Mouse (Mus musculus) heart, embryonic 15.5 days (tissue): ENCODE data around the gene Mst1. TPM values are rescaled to one million over a fixed set of nuclear protein-coding genes. Genes with fewer than 3 reads are reported as not detected.

Source experiments
- ATAC-seq: fragments of 200-750 bp; cut with Nextera tagmentation; replicated peaks from 2 replicates; pipeline ENCODE4 v1.8.0; 2017; ENCODE audit warnings: low read depth, moderate TSS enrichment; ENCODE audit not compliant: insufficient number of reproducible peaks, insufficient read depth, low FRiP score
- H3K27ac ChIP-seq: fragments of 300-500 bp; sonication (generic); 2 replicates; pipeline ENCODE4 v1.5.1; 2015; ENCODE audit warnings: mild to moderate bottlenecking, inconsistent platforms
- H3K27me3 ChIP-seq: fragments of 300-500 bp; sonication (generic); 2 replicates; pipeline ENCODE4 v1.6.1; 2015; ENCODE audit warnings: inconsistent platforms
- H3K36me3 ChIP-seq: fragments of 300-500 bp; sonication (generic); 2 replicates; pipeline ENCODE4 v1.6.1; 2015; ENCODE audit warnings: mild to moderate bottlenecking, inconsistent platforms
- H3K4me1 ChIP-seq: fragments of 300-500 bp; sonication (generic); replicated peaks from 2 replicates; pipeline ENCODE4 v1.6.1; 2015; ENCODE audit warnings: inconsistent platforms
- H3K4me2 ChIP-seq: fragments of 300-500 bp; sonication (generic); 2 replicates; pipeline ENCODE4 v1.6.1; 2015; ENCODE audit warnings: inconsistent platforms, mild to moderate bottlenecking, moderate library complexity
- H3K4me3 ChIP-seq: fragments of 300-500 bp; sonication (generic); 2 replicates; pipeline ENCODE4 v1.5.1; 2015; ENCODE audit warnings: mild to moderate bottlenecking, inconsistent platforms
- H3K9ac ChIP-seq: fragments of 300-500 bp; sonication (generic); 2 replicates; pipeline ENCODE4 v1.6.1; 2015; ENCODE audit warnings: mild to moderate bottlenecking, inconsistent platforms
- H3K9me3 ChIP-seq: fragments of 300-500 bp; sonication (generic); replicated peaks from 2 replicates; pipeline ENCODE4 v1.6.1; 2016; ENCODE audit warnings: inconsistent platforms
- WGBS: fragments of 180-500 bp; shearing (Covaris S2); methylation state at CpG from one replicate; pipeline ENCODE4 v1.1.7; 2015; ENCODE audit warnings: mixed read lengths; 5-methylcytosine and 5-hydroxymethylcytosine counted together
- polyA plus RNA-seq: library from polyadenylated mRNA; unstranded; fragments of >200 nt; fragmentation: Nextera tagmentation; extraction: Ambion mirVana; gene quantifications from 2 replicates; pipeline ENCODE4 v1.2.1, GENCODE M21; 2015

Gene Mst1
- polyA plus RNA-seq, 1 experiment from 2014 or later: not detected

- Histone ChIP-seq H3K27me3 (no peaks in the 10 kb centered on the region), H3K27ac (no peak overlapping the region), H3K36me3 (peaks cover 47% of the 10 kb centered on the region), H3K9ac (no peak overlapping the region), H3K4me2 (no peak overlapping the region), H3K4me1 (no peaks in the 10 kb centered on the region), H3K4me3 (no peak overlapping the region), H3K9me3 (no peaks in the 10 kb centered on the region)
- no peak for ATAC-seq
- 87% methylated on average over 3 of the region's 3 CpGs for WGBS
These were observed 18.1 kb upstream of the Mst1 start for GRCm38 (mm10) chr9:108062142-108062541.

GRCm38 (mm10) chr9:108063361-108063760 is 16.9 kb upstream of the Mst1 start:
- peaks cover 39% of the 10 kb centered on the region for H3K36me3 ChIP-seq
- WGBS: 83% methylated on average over 12 of the region's 12 CpGs
- no peak overlapping the region for H3K4me3 ChIP-seq
- H3K4me1 ChIP-seq: peaks cover 3% of the 10 kb centered on the region
- no peak overlapping the region for H3K9ac ChIP-seq
- H3K27me3 ChIP-seq: no peaks in the 10 kb centered on the region
- H3K27ac ChIP-seq: no peak overlapping the region
- no peaks in the 10 kb centered on the region for H3K9me3 ChIP-seq
- H3K4me2 ChIP-seq: no peak overlapping the region
- ATAC-seq: no peak

- 27% methylated on average over 5 of the region's 5 CpGs for WGBS
- Histone ChIP-seq H3K27me3 (no peaks in the 10 kb centered on the region), H3K4me3 (no peak overlapping the region), H3K36me3 (peaks cover 44% of the 10 kb centered on the region; the same call in 1 of the 2 replicates), H3K27ac (no peak overlapping the region), H3K4me1 (peaks cover 3% of the 10 kb centered on the region), H3K9ac (no peak overlapping the region), H3K9me3 (no peaks in the 10 kb centered on the region), H3K4me2 (no peak overlapping the region)
- ATAC-seq: no peak
These were observed 14.7 kb upstream of the Mst1 start for GRCm38 (mm10) chr9:108065491-108066011.

DNA sequence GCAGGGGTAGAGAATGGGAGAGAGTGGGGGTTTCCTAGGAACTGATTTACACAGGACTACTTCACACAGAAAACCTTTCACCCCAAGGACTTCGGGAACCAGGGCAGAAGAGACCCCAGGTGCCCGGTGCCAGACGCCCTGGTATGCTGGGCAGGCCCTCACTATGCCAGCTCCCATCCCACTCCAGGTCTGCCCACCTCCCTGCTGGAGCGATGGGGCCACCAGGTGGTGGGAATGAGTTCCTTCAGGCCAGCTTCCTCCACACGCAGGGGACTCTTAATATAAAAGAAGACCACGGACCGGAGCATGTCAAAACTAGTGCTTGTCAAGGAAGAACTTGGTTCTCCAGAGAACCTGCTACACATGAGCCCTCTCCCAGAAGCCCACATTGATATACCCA is 13.0 kb upstream of the Mst1 start:
- ATAC-seq: no peak
- peaks cover 41% of the 10 kb centered on the region; the same call in 1 of the 2 replicates for H3K36me3 ChIP-seq
- no peaks in the 10 kb centered on the region for H3K27me3 ChIP-seq
- H3K27ac ChIP-seq: no peak overlapping the region
- H3K4me1 ChIP-seq: peaks cover 14% of the 10 kb centered on the region
- H3K4me2 ChIP-seq: no peak overlapping the region
- H3K9me3 ChIP-seq: no peaks in the 10 kb centered on the region
- no peak overlapping the region for H3K9ac ChIP-seq
- H3K4me3 ChIP-seq: no peak overlapping the region
- 77% methylated on average over 7 of the region's 7 CpGs for WGBS

GRCm38 (mm10) chr9:108067900-108068299 is 12.3 kb upstream of the Mst1 start:
- no peaks in the 10 kb centered on the region for H3K9me3 ChIP-seq
- H3K36me3 ChIP-seq: peaks cover 34% of the 10 kb centered on the region; the same call in 1 of the 2 replicates
- 21% methylated on average over 8 of the region's 8 CpGs for WGBS
- H3K4me2 ChIP-seq: no peak overlapping the region
- H3K9ac ChIP-seq: no peak overlapping the region
- peaks cover 19% of the 10 kb centered on the region for H3K4me1 ChIP-seq
- no peak for ATAC-seq
- no peak overlapping the region for H3K27ac ChIP-seq
- H3K27me3 ChIP-seq: no peaks in the 10 kb centered on the region
- no peak overlapping the region for H3K4me3 ChIP-seq

DNA sequence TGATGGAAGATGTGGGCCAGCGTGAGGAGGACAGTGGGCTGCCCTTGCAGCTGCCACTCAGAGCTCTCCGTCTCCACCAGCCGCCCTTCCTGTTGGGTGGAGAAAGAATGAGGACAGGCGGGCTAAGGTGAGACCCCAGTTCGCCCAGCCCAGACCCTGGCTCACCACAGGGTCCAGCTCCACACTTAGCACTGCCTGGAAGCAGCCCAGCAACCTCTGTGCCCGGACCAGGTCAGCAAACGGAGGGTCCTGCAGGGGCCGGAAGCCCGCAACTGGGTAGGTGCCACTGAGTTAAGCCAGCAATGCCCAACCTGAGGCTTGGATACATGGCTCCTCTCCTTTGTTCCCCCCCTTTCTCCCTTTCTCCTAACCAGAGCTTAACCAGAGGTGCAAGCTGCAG is 11.2 kb upstream of the Mst1 start:
- no peak overlapping the region for H3K4me3 ChIP-seq
- 86% methylated on average over 9 of the region's 9 CpGs for WGBS
- H3K4me2 ChIP-seq: no peak overlapping the region
- H3K9ac ChIP-seq: no peak overlapping the region
- H3K4me1 ChIP-seq: peaks cover 29% of the 10 kb centered on the region
- no peaks in the 10 kb centered on the region for H3K9me3 ChIP-seq
- H3K27me3 ChIP-seq: no peaks in the 10 kb centered on the region
- ATAC-seq: no peak
- no peak overlapping the region for H3K27ac ChIP-seq
- H3K36me3 ChIP-seq: peaks cover 25% of the 10 kb centered on the region; the same call in 1 of the 2 replicates

DNA sequence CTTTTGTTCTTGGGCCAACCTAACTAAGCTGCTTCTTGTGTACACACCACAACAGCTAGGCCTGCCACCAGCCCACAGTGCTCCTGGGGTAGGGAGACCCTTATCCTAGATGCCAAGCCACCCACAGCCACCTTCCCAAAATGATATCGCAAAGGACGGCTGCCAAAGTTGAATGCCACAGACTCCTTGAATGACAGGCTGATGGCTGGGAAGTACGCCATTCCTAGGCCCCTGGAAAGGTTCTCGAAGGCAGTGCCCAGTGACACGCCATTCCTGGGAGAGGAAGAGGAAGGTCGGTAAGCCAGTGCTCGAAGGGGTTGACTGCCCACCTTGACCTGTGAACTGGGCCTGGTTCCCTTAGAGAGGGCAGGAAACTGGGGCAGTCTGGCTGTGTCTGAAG is 10.7 kb upstream of the Mst1 start:
- WGBS: 86% methylated on average over 7 of the region's 7 CpGs
- H3K27ac ChIP-seq: no peak overlapping the region
- no peak for ATAC-seq

GRCm38 (mm10) chr9:108071801-108072200 is 8.4 kb upstream of the Mst1 start:
- Histone ChIP-seq H3K9me3 (no peaks in the 10 kb centered on the region), H3K27me3 (no peaks in the 10 kb centered on the region), H3K4me1 (peaks cover 29% of the 10 kb centered on the region), H3K36me3 (peaks cover 23% of the 10 kb centered on the region; the same call in 1 of the 2 replicates), H3K27ac (peak overlapping the region; percentile 90), H3K4me2 (no peak overlapping the region), H3K4me3 (no peak overlapping the region), H3K9ac (no peak overlapping the region)
- WGBS: 48% methylated on average over 4 of the region's 4 CpGs
- no peak for ATAC-seq

More for the DNA sequence above, 10.7 kb upstream of the Mst1 start:
- Histone ChIP-seq H3K36me3 (peaks cover 25% of the 10 kb centered on the region; the same call in 1 of the 2 replicates), H3K4me2 (no peak overlapping the region), H3K4me1 (peaks cover 29% of the 10 kb centered on the region), H3K27me3 (no peaks in the 10 kb centered on the region), H3K9me3 (no peaks in the 10 kb centered on the region), H3K4me3 (no peak overlapping the region), H3K9ac (no peak overlapping the region)

GRCm38 (mm10) chr9:108072481-108072924 is 7.7 kb upstream of the Mst1 start:
- Histone ChIP-seq H3K36me3 (peaks cover 26% of the 10 kb centered on the region; the same call in 1 of the 2 replicates), H3K27me3 (no peaks in the 10 kb centered on the region), H3K4me1 (peaks cover 29% of the 10 kb centered on the region), H3K9me3 (no peaks in the 10 kb centered on the region), H3K27ac (peak overlapping the region; percentile 90), H3K4me2 (no peak overlapping the region), H3K9ac (no peak overlapping the region), H3K4me3 (no peak overlapping the region)
- peak; percentile 71 for ATAC-seq
- 37% methylated on average over 9 of the region's 9 CpGs for WGBS

GRCm38 (mm10) chr9:108073141-108073930 is 6.9 kb upstream of the Mst1 start:
- Histone ChIP-seq H3K9ac (0 out of 2 replicates have a peak overlapping the region, but pooled peaks have one; percentile 9), H3K9me3 (no peaks in the 10 kb centered on the region), H3K27me3 (no peaks in the 10 kb centered on the region), H3K4me3 (no peak overlapping the region), H3K27ac (peak overlapping the region; percentile 79), H3K36me3 (peaks cover 25% of the 10 kb centered on the region; the same call in 1 of the 2 replicates), H3K4me2 (no peak overlapping the region), H3K4me1 (peaks cover 33% of the 10 kb centered on the region)
- WGBS: 49% methylated on average over 7 of the region's 7 CpGs
- ATAC-seq: peak; percentile 53; the same call in 1 of the 2 replicates

GRCm38 (mm10) chr9:108082549-108082948 is 2.3 kb downstream of the Mst1 start:
- Histone ChIP-seq H3K27ac (no peak overlapping the region), H3K27me3 (peaks cover 25% of the 10 kb centered on the region), H3K4me2 (peak overlapping the region; percentile 40), H3K4me3 (peak overlapping the region; percentile 14), H3K4me1 (peaks cover 30% of the 10 kb centered on the region), H3K9ac (no peak overlapping the region), H3K36me3 (peaks cover 29% of the 10 kb centered on the region), H3K9me3 (no peaks in the 10 kb centered on the region)
- ATAC-seq: no peak
- 5% methylated on average over 19 of the region's 19 CpGs for WGBS
